Mouse (Mus musculus) cortical plate, adult 2 months (tissue): Measurements from ENCODE around the gene Apol7a.

Source experiments
- CTCF ChIP-seq: fragments of 200-500 bp; IDR thresholded peaks from 2 replicates; pipeline ENCODE4 v1.5.1; 2011; ENCODE audit warnings: mild to moderate bottlenecking, control low read depth, low read length; ENCODE audit not compliant: insufficient read depth; ENCODE audit errors: extremely low read depth
- POLR2A ChIP-seq: fragments of 200-500 bp; IDR thresholded peaks from 2 replicates; pipeline ENCODE4 v1.6.1; 2011; ENCODE audit warnings: mild to moderate bottlenecking, low read length, control low read depth; ENCODE audit not compliant: insufficient read depth; ENCODE audit errors: extremely low read depth

DNA sequence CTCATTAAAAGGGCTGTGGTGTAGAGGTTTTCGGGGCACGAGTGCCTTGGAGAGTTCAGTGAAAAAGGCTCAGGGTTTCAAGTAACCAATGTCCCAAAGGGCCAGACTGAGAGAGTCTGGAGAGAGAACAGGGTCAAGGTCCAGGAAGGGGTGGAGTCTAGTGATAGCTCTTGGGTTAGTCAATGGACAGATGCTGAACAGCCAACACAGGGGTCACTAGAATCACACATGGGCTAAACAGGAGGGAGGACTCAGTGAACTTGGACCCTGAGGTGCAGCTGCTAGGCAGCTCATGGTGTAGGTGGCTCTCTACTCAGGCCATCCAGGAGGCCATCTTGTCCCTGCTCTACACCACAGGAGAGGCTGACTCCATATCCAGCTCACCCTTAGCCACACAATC, 11.4 kb downstream of the Apol7a start:
- no peak for TF ChIP-seq POLR2A
- TF ChIP-seq CTCF: no peak
